Mouse (Mus musculus) C2C12 (cell line): Measurements from ENCODE around the gene Ripk3. TPM values are rescaled to one million over a fixed set of nuclear protein-coding genes. Genes with fewer than 3 reads are reported as not detected.

Experiments
- H3K27me3 ChIP-seq: one replicate; pipeline ENCODE4 v1.6.1; 2011; ENCODE audit not compliant: control insufficient read depth, insufficient read depth, insufficient read length
- H3K36me3 ChIP-seq: one replicate; pipeline ENCODE4 v1.6.1; 2011; ENCODE audit not compliant: control insufficient read depth, insufficient read depth
- H3K4me3 ChIP-seq: one replicate; pipeline ENCODE4 v1.5.1; 2011; ENCODE audit warnings: mild to moderate bottlenecking, control low read depth; ENCODE audit not compliant: poor library complexity, insufficient read depth, severe bottlenecking
- H3K79me2 ChIP-seq: one replicate; pipeline ENCODE4 v1.6.1; 2011; ENCODE audit not compliant: control insufficient read depth, insufficient read depth
- H3K79me3 ChIP-seq: one replicate; pipeline ENCODE4 v1.6.1; 2011; ENCODE audit warnings: low read depth, control low read depth
- H3ac ChIP-seq: one replicate; pipeline ENCODE3; 2011; ENCODE audit warnings: low read depth; ENCODE audit not compliant: control insufficient read depth, insufficient read length
- CEBPB ChIP-seq: IDR thresholded peaks from one replicate; pipeline ENCODE4 v1.6.1; 2011; ENCODE audit warnings: low read depth, mild to moderate bottlenecking, control low read depth, moderate library complexity
- CTCF ChIP-seq: IDR thresholded peaks from one replicate; pipeline ENCODE4 v1.5.1; 2011; ENCODE audit not compliant: control insufficient read depth, insufficient read depth, insufficient read length
- FOSL1 ChIP-seq: IDR thresholded peaks from one replicate; pipeline ENCODE4 v1.8.0; 2011; ENCODE audit warnings: mild to moderate bottlenecking, low read length; ENCODE audit not compliant: poor library complexity, insufficient read depth, severe bottlenecking
- MAX ChIP-seq: IDR thresholded peaks from one replicate; pipeline ENCODE4 v1.6.1; 2011; ENCODE audit warnings: mild to moderate bottlenecking, control low read depth
- MYOD1 ChIP-seq: IDR thresholded peaks from one replicate; pipeline ENCODE4 v1.6.1; 2011; ENCODE audit warnings: low read depth; ENCODE audit not compliant: control insufficient read depth, insufficient read length
- MYOG ChIP-seq: IDR thresholded peaks from one replicate; pipeline ENCODE4 v1.6.1; 2011; ENCODE audit not compliant: control insufficient read depth, insufficient read length; ENCODE audit errors: extremely low read depth
- USF1 ChIP-seq: IDR thresholded peaks from one replicate; pipeline ENCODE4 v1.6.1; 2011; ENCODE audit warnings: low read depth, mild to moderate bottlenecking, control low read depth, moderate library complexity
- polyA plus RNA-seq: library from polyadenylated mRNA; unstranded; fragments of >200 nt; fragmentation: generic; extraction: Trizol; gene quantifications from one replicate; pipeline ENCODE4 v1.2.1, GENCODE M21; 2012; ENCODE audit warnings: missing spikeins

Gene Ripk3
- polyA plus RNA-seq, 1 experiment, result 0.55 TPM

DNA sequence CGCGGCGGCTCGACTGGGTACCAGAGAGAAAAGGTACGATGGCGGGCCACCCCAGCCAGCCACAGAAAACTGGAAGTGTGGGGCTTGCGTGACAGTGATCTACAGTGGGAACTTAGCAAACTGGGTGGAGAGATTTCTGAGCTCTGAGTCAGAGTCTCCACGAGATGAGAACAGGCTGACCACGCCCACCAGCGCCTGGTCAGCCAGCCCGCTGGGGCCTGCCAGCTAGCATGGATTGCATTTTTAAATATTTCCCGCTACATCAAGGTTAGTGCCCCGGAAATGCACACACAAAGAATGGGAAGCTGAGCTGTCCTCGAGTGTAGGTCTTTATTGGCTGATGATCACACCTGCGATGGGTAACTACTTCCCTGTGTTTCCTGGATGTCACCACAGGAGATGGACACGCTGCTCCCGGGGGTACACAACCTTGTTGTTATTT, 26.7 kb upstream of the Ripk3 start:
- Histone ChIP-seq H3ac (no peak overlapping the region), H3K36me3 (no peaks in the 10 kb centered on the region), H3K27me3 (no peaks in the 10 kb centered on the region), H3K79me3 (no peaks in the 10 kb centered on the region), H3K4me3 (no peak overlapping the region), H3K79me2 (no peaks in the 10 kb centered on the region)
- TF ChIP-seq CTCF, result no peak
- TF ChIP-seq MYOD1, result no peak
- TF ChIP-seq FOSL1, result no peak
- TF ChIP-seq CEBPB, result no peak
- no peak for TF ChIP-seq MAX

GRCm38 (mm10) chr14:55814885-55815284, 26.2 kb upstream of the Ripk3 start:
- no peaks in the 10 kb centered on the region for H3K79me3 ChIP-seq
- no peak overlapping the region for H3K4me3 ChIP-seq
- no peaks in the 10 kb centered on the region for H3K36me3 ChIP-seq
- H3K27me3 ChIP-seq, result no peaks in the 10 kb centered on the region
- H3ac ChIP-seq, result no peak overlapping the region
- TF ChIP-seq FOSL1, result no peak
- no peak for TF ChIP-seq MYOG
- TF ChIP-seq MAX, result no peak
- no peak for TF ChIP-seq CTCF
- TF ChIP-seq USF1, result no peak
- TF ChIP-seq CEBPB, result no peak
- TF ChIP-seq MYOD1, result no peak
- no peaks in the 10 kb centered on the region for H3K79me2 ChIP-seq

DNA sequence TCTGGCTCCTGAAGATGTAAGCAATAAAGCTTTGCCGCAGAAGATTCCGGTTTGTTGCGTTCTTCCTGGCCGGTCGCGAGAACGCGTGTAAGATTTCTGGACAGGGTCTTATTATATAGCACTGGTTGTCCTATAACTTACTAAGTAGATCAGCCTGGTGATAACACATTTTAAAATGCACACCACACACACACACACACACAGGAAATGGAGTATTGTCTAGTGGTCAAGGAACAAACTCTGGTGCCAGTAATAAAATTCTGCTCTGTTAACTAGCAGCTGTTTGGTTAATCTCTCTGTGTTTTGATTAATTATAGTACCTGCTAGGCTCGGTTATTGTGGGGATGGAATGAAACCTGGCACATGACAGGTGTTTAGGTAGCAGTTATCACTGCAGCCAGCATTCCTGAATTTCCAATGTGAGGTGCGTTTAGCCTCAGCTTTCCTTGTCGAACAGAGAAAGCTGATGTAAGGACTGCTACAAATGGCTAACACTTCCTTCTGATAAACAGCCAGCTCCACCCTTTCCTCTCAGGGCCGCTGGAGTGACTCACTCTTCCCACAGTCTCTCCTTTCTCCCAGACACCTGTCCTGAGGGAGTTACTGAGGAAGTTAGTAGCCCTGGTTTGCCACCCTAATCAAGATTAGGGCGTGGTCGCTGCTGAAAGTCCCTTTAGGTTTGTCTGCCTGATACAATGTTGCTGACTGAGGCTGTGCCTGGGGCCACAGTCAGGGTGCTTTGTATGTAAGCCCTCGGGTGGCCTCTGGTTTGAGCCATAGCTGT, 6.9 kb upstream of the Ripk3 start:
- Histone ChIP-seq H3K79me3 (no peaks in the 10 kb centered on the region), H3K36me3 (no peaks in the 10 kb centered on the region), H3K79me2 (no peaks in the 10 kb centered on the region), H3K27me3 (no peaks in the 10 kb centered on the region), H3K4me3 (no peak overlapping the region), H3ac (no peak overlapping the region)
- no peak for TF ChIP-seq CEBPB
- TF ChIP-seq FOSL1, result no peak
- TF ChIP-seq MYOG, result no peak
- TF ChIP-seq MAX, result no peak
- TF ChIP-seq MYOD1, result peak; percentile 78

GRCm38 (mm10) chr14:55793946-55794345, 5.3 kb upstream of the Ripk3 start:
- Histone ChIP-seq H3K79me2 (no peaks in the 10 kb centered on the region), H3K36me3 (no peaks in the 10 kb centered on the region), H3K79me3 (no peaks in the 10 kb centered on the region), H3ac (no peak overlapping the region), H3K4me3 (no peak overlapping the region), H3K27me3 (no peaks in the 10 kb centered on the region)
- TF ChIP-seq MYOD1 (no peak), FOSL1 (no peak), CEBPB (no peak), MAX (no peak), USF1 (no peak), MYOG (no peak), CTCF (no peak)

DNA sequence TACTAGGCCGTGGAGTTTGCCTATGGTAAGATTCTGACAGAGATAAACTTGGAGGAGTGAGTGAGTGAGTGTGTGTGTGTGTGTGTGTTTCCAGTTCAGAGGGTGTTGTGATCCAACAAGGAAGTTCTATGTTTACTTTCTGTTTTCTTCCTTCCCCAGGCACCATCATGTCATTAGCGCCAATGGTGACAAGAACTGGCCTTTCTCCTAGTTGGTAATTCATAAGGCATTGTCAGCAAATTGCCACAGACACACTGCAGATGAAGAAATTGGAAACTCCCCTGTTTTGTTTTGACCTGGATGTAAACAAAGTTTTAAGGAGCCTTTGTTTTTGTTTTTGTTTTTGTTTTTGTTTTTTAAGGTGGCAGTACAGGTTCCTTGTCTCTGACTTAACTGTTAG, 4.8 kb upstream of the Ripk3 start:
- H3ac ChIP-seq, result no peak overlapping the region
- TF ChIP-seq FOSL1 (no peak), USF1 (no peak), MYOD1 (no peak), CTCF (no peak), CEBPB (no peak), MAX (no peak), MYOG (no peak)
- no peak overlapping the region for H3K4me3 ChIP-seq

GRCm38 (mm10) chr14:55787731-55788130, 934 bp downstream of the Ripk3 start:
- no peaks in the 10 kb centered on the region for H3K79me3 ChIP-seq
- no peak overlapping the region for H3ac ChIP-seq
- no peaks in the 10 kb centered on the region for H3K36me3 ChIP-seq
- H3K27me3 ChIP-seq, result no peaks in the 10 kb centered on the region
- H3K4me3 ChIP-seq, result no peak overlapping the region
- TF ChIP-seq CEBPB (no peak), FOSL1 (no peak), MYOD1 (no peak), MYOG (no peak), USF1 (no peak)
- H3K79me2 ChIP-seq, result no peaks in the 10 kb centered on the region

More for the DNA sequence above, 4.8 kb upstream of the Ripk3 start:
- H3K36me3 ChIP-seq, result no peaks in the 10 kb centered on the region
- no peaks in the 10 kb centered on the region for H3K79me3 ChIP-seq
- H3K79me2 ChIP-seq, result no peaks in the 10 kb centered on the region
- no peaks in the 10 kb centered on the region for H3K27me3 ChIP-seq
